Mouse (Mus musculus): ENCODE measurements around the gene Il15ra. TPM values are rescaled to one million over a fixed set of nuclear protein-coding genes. Genes with fewer than 3 reads are reported as not detected.

Il15ra gene
- polyA plus RNA-seq, 1 experiment from 2014 or later = 0.13 TPM

GRCm38 (mm10) chr2:11665326-11665725 lies 39.8 kb upstream of the Il15ra start:
- no peak for ATAC-seq (replicated peaks; ENCODE audit: low FRiP score)

GRCm38 (mm10) chr2:11672144-11672543 lies 32.9 kb upstream of the Il15ra start:
- H3K4me1 ChIP-seq (replicated peaks; ENCODE audit: control insufficient read depth, insufficient read depth, low read length) = no peaks in the 10 kb centered on the region
- ATAC-seq (replicated peaks; ENCODE audit: low FRiP score) (no peak), DNase-seq (ENCODE audit: low spot score) (no peak)
- H3K9ac ChIP-seq (ENCODE audit: low read length) = no peak overlapping the region
- no peaks in the 10 kb centered on the region for H3K27me3 ChIP-seq (ENCODE audit: control insufficient read depth, insufficient read depth, low read length)
- H3K4me2 ChIP-seq (ENCODE audit: low read depth, low read length, severe bottlenecking) = no peak overlapping the region
- 24% methylated on average over 3 of the region's 3 CpGs for WGBS
- no peaks in the 10 kb centered on the region for H3K36me3 ChIP-seq (ENCODE audit: control insufficient read depth, insufficient read depth, low read length)
- H3K4me3 ChIP-seq (ENCODE audit: low read depth, low read length) = no peak overlapping the region
- no peak overlapping the region for H3K27ac ChIP-seq (ENCODE audit: low read depth, low read length)
- H3K9me3 ChIP-seq (ENCODE audit: control insufficient read depth, low read length) = no peaks in the 10 kb centered on the region; the same call in 1 of the 2 replicates

More at GRCm38 (mm10) chr2:11665326-11665725, 39.8 kb upstream of the Il15ra start:
- Histone ChIP-seq H3K27me3 (ENCODE audit: control insufficient read depth, insufficient read depth, low read length) (no peaks in the 10 kb centered on the region), H3K4me1 (replicated peaks; ENCODE audit: control insufficient read depth, insufficient read depth, low read length) (no peaks in the 10 kb centered on the region), H3K9me3 (ENCODE audit: control insufficient read depth, low read length) (no peaks in the 10 kb centered on the region), H3K4me2 (ENCODE audit: low read depth, low read length, severe bottlenecking) (no peak overlapping the region), H3K9ac (ENCODE audit: low read length) (no peak overlapping the region), H3K36me3 (ENCODE audit: control insufficient read depth, insufficient read depth, low read length) (no peaks in the 10 kb centered on the region), H3K27ac (ENCODE audit: low read depth, low read length) (no peak overlapping the region), H3K4me3 (ENCODE audit: low read depth, low read length) (no peak overlapping the region)
- DNase-seq (ENCODE audit: low spot score) = no peak
- WGBS = 90% methylated on average over 3 of the region's 3 CpGs

GRCm38 (mm10) chr2:11679626-11680025 lies 25.5 kb upstream of the Il15ra start:
- no peaks in the 10 kb centered on the region for H3K9me3 ChIP-seq (ENCODE audit: control insufficient read depth, low read length)
- no peak for DNase-seq (ENCODE audit: low spot score)
- ATAC-seq (replicated peaks; ENCODE audit: low FRiP score) = no peak
- H3K4me1 ChIP-seq (replicated peaks; ENCODE audit: control insufficient read depth, insufficient read depth, low read length) = no peaks in the 10 kb centered on the region
- H3K27ac ChIP-seq (ENCODE audit: low read depth, low read length) = no peak overlapping the region
- no peak overlapping the region for H3K9ac ChIP-seq (ENCODE audit: low read length)
- H3K36me3 ChIP-seq (ENCODE audit: control insufficient read depth, insufficient read depth, low read length) = no peaks in the 10 kb centered on the region
- 85% methylated on average over 7 of the region's 7 CpGs for WGBS
- no peaks in the 10 kb centered on the region for H3K27me3 ChIP-seq (ENCODE audit: control insufficient read depth, insufficient read depth, low read length)
- no peak overlapping the region for H3K4me2 ChIP-seq (ENCODE audit: low read depth, low read length, severe bottlenecking)
- H3K4me3 ChIP-seq (ENCODE audit: low read depth, low read length) = no peak overlapping the region

- H3K27me3 ChIP-seq (ENCODE audit: control insufficient read depth, insufficient read depth, low read length) = no peaks in the 10 kb centered on the region
- H3K9me3 ChIP-seq (ENCODE audit: control insufficient read depth, low read length) = no peaks in the 10 kb centered on the region
- WGBS = 62% methylated on average over 4 of the region's 4 CpGs
- no peak overlapping the region for H3K4me2 ChIP-seq (ENCODE audit: low read depth, low read length, severe bottlenecking)
- no peaks in the 10 kb centered on the region for H3K36me3 ChIP-seq (ENCODE audit: control insufficient read depth, insufficient read depth, low read length)
- no peak overlapping the region for H3K4me3 ChIP-seq (ENCODE audit: low read depth, low read length)
- no peaks in the 10 kb centered on the region for H3K4me1 ChIP-seq (replicated peaks; ENCODE audit: control insufficient read depth, insufficient read depth, low read length)
- ATAC-seq (replicated peaks; ENCODE audit: low FRiP score) (no peak), DNase-seq (ENCODE audit: low spot score) (no peak)
- H3K9ac ChIP-seq (ENCODE audit: low read length) = no peak overlapping the region
- H3K27ac ChIP-seq (ENCODE audit: low read depth, low read length) = no peak overlapping the region
Measured at GRCm38 (mm10) chr2:11682712-11683111, 22.4 kb upstream of the Il15ra start.

GRCm38 (mm10) chr2:11686512-11686911 lies 18.6 kb upstream of the Il15ra start:
- H3K9me3 ChIP-seq (ENCODE audit: control insufficient read depth, low read length) = no peaks in the 10 kb centered on the region
- no peak overlapping the region for H3K4me2 ChIP-seq (ENCODE audit: low read depth, low read length, severe bottlenecking)
- H3K9ac ChIP-seq (ENCODE audit: low read length) = no peak overlapping the region
- H3K4me1 ChIP-seq (replicated peaks; ENCODE audit: control insufficient read depth, insufficient read depth, low read length) = no peaks in the 10 kb centered on the region
- no peaks in the 10 kb centered on the region for H3K36me3 ChIP-seq (ENCODE audit: control insufficient read depth, insufficient read depth, low read length)
- no peak overlapping the region for H3K27ac ChIP-seq (ENCODE audit: low read depth, low read length)
- no peak overlapping the region for H3K4me3 ChIP-seq (ENCODE audit: low read depth, low read length)
- H3K27me3 ChIP-seq (ENCODE audit: control insufficient read depth, insufficient read depth, low read length) = no peaks in the 10 kb centered on the region
- DNase-seq (ENCODE audit: low spot score) = no peak
- WGBS = 85% methylated on average over 4 of the region's 4 CpGs
- no peak for ATAC-seq (replicated peaks; ENCODE audit: low FRiP score)

- Histone ChIP-seq H3K4me2 (ENCODE audit: low read depth, low read length, severe bottlenecking) (no peak overlapping the region), H3K4me1 (replicated peaks; ENCODE audit: control insufficient read depth, insufficient read depth, low read length) (no peaks in the 10 kb centered on the region), H3K4me3 (ENCODE audit: low read depth, low read length) (no peak overlapping the region), H3K9me3 (ENCODE audit: control insufficient read depth, low read length) (no peaks in the 10 kb centered on the region), H3K27me3 (ENCODE audit: control insufficient read depth, insufficient read depth, low read length) (no peaks in the 10 kb centered on the region), H3K36me3 (ENCODE audit: control insufficient read depth, insufficient read depth, low read length) (no peaks in the 10 kb centered on the region), H3K9ac (ENCODE audit: low read length) (no peak overlapping the region), H3K27ac (ENCODE audit: low read depth, low read length) (no peak overlapping the region)
- WGBS = 25% methylated on average over 3 of the region's 3 CpGs
- no peak for DNase-seq (ENCODE audit: low spot score)
- ATAC-seq (replicated peaks; ENCODE audit: low FRiP score) = no peak
Measured at GRCm38 (mm10) chr2:11687436-11687835, 17.7 kb upstream of the Il15ra start.

GRCm38 (mm10) chr2:11690201-11690890 lies 14.7 kb upstream of the Il15ra start:
- 77% methylated on average over 8 of the region's 8 CpGs for WGBS

GRCm38 (mm10) chr2:11693352-11693751 lies 11.7 kb upstream of the Il15ra start:
- no peaks in the 10 kb centered on the region for H3K4me1 ChIP-seq (replicated peaks; ENCODE audit: control insufficient read depth, insufficient read depth, low read length)
- DNase-seq (ENCODE audit: low spot score) (no peak), ATAC-seq (replicated peaks; ENCODE audit: low FRiP score) (no peak)
- H3K4me3 ChIP-seq (ENCODE audit: low read depth, low read length) = no peak overlapping the region
- H3K9me3 ChIP-seq (ENCODE audit: control insufficient read depth, low read length) = no peaks in the 10 kb centered on the region
- no peaks in the 10 kb centered on the region for H3K36me3 ChIP-seq (ENCODE audit: control insufficient read depth, insufficient read depth, low read length)
- H3K4me2 ChIP-seq (ENCODE audit: low read depth, low read length, severe bottlenecking) = no peak overlapping the region
- H3K27ac ChIP-seq (ENCODE audit: low read depth, low read length) = no peak overlapping the region
- no peak overlapping the region for H3K9ac ChIP-seq (ENCODE audit: low read length)
- H3K27me3 ChIP-seq (ENCODE audit: control insufficient read depth, insufficient read depth, low read length) = no peaks in the 10 kb centered on the region
- 92% methylated on average over 4 of the region's 4 CpGs for WGBS

More at GRCm38 (mm10) chr2:11690201-11690890, 14.7 kb upstream of the Il15ra start:
- no peak overlapping the region for H3K27ac ChIP-seq (ENCODE audit: low read depth, low read length)
- H3K4me2 ChIP-seq (ENCODE audit: low read depth, low read length, severe bottlenecking) = no peak overlapping the region
- no peaks in the 10 kb centered on the region for H3K36me3 ChIP-seq (ENCODE audit: control insufficient read depth, insufficient read depth, low read length)
- ATAC-seq (replicated peaks; ENCODE audit: low FRiP score) = no peak
- H3K9ac ChIP-seq (ENCODE audit: low read length) = no peak overlapping the region
- H3K27me3 ChIP-seq (ENCODE audit: control insufficient read depth, insufficient read depth, low read length) = no peaks in the 10 kb centered on the region
- H3K9me3 ChIP-seq (ENCODE audit: control insufficient read depth, low read length) = no peaks in the 10 kb centered on the region
- no peaks in the 10 kb centered on the region for H3K4me1 ChIP-seq (replicated peaks; ENCODE audit: control insufficient read depth, insufficient read depth, low read length)
- H3K4me3 ChIP-seq (ENCODE audit: low read depth, low read length) = no peak overlapping the region
- DNase-seq (ENCODE audit: low spot score) = no peak

GRCm38 (mm10) chr2:11694104-11694503 lies 11.0 kb upstream of the Il15ra start:
- no peaks in the 10 kb centered on the region for H3K36me3 ChIP-seq (ENCODE audit: control insufficient read depth, insufficient read depth, low read length)
- no peak for DNase-seq (ENCODE audit: low spot score)
- no peak overlapping the region for H3K27ac ChIP-seq (ENCODE audit: low read depth, low read length)
- no peak for ATAC-seq (replicated peaks; ENCODE audit: low FRiP score)
- no peak overlapping the region for H3K4me3 ChIP-seq (ENCODE audit: low read depth, low read length)
- H3K9me3 ChIP-seq (ENCODE audit: control insufficient read depth, low read length) = no peaks in the 10 kb centered on the region
- no peaks in the 10 kb centered on the region for H3K4me1 ChIP-seq (replicated peaks; ENCODE audit: control insufficient read depth, insufficient read depth, low read length)
- WGBS = 89% methylated on average over 2 of the region's 2 CpGs
- H3K4me2 ChIP-seq (ENCODE audit: low read depth, low read length, severe bottlenecking) = no peak overlapping the region
- no peak overlapping the region for H3K9ac ChIP-seq (ENCODE audit: low read length)
- H3K27me3 ChIP-seq (ENCODE audit: control insufficient read depth, insufficient read depth, low read length) = no peaks in the 10 kb centered on the region
